Mouse (Mus musculus) embryonic stem cell, embryonic (primary cell): ENCODE measurements at regions not wholly inside any gene's neighbourhood (a gene's known extent, or its start where the extent isn't known, plus 50 kb on each side); places are given as distances from the start of the nearest gene placed in this dataset.

Experiments used
- CTCF ChIA-PET, 4 experiments: fragments of 300-600 bp in 2 of 4; fragments of 350-600 bp in 2 of 4; sonication (Branson Sonifier 250); formaldehyde crosslinking; loops; one replicate each; lab custom pipeline; 2022; ENCODE audit warnings: inconsistent platforms in 2 of 4; lab: Charles Lee
- POLR2A ChIA-PET, 4 experiments: fragments of 300-600 bp in 2 of 4; fragments of 350-600 bp in 2 of 4; sonication (Branson Sonifier 250); formaldehyde crosslinking; loops; one replicate each; lab custom pipeline; 2022; ENCODE audit warnings: antibody characterized with exemption in 4 of 4, inconsistent platforms in 1 of 4; lab: Charles Lee

DNA sequence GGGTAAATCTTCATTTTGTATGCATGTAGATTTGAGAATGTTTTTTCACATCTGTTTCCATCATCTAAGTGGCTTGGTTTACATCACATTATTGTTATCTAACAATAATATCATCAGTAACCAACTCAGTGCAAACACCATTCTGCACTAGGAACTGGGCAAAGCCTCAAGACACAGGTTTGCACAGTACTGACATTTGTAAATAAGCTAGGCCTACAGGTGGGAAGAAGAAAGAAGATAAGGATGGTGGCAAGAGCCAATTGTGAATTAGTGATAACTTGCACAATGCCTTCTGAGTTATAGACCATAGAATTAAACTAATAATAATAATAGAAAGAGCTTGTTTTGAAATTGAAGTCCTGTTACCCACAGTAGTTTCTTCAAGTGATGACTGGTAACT lies 317.6 kb downstream of the Epha7 start:
- POLR2A ChIA-PET, result no interaction called here
- CTCF ChIA-PET, result no interaction called here

DNA sequence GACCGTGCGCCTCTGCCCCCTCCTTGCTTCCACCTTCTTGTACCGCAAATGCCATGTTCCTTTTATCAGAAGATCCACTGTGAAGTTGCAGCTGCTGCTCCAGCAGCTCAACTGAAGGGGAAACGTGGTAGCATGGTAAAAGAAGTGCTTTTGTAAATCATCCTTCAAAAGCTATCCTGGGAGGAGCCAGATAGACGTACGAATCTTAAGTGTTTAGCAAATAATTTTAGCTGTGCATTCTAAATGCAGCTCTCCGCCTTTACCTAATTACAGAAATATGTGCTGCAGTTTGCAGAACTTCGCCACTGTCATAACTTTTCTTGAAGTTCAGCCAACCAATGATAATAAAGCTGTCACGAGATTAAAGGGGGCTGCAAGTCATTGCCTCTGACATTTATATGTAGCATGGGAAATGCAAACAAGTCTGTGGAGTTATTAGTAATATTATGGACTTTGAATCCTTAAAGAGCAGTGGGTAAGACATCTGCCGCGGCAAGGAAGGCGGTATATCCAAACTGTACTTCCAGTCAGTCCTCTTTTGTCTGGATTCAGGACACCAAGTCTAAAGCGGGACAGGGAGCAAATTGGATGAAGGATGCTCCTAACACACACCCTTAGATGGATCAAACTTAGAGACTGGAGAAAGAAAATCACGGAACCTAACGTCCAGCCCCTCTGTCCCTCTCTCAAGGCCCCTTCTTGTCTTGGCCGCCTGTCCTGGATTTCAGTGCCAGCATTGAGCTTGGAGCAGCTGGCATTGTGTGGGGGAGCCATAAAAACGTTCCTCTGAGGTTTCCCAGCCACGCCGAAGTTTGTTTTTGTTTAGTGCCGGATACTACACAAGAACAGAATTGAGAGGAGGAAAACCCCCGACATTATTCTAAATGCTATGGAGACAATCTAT lies 320.7 kb downstream of the Epha7 start:
- ChIA-PET CTCF (no interaction called here), POLR2A (no interaction called here)

DNA sequence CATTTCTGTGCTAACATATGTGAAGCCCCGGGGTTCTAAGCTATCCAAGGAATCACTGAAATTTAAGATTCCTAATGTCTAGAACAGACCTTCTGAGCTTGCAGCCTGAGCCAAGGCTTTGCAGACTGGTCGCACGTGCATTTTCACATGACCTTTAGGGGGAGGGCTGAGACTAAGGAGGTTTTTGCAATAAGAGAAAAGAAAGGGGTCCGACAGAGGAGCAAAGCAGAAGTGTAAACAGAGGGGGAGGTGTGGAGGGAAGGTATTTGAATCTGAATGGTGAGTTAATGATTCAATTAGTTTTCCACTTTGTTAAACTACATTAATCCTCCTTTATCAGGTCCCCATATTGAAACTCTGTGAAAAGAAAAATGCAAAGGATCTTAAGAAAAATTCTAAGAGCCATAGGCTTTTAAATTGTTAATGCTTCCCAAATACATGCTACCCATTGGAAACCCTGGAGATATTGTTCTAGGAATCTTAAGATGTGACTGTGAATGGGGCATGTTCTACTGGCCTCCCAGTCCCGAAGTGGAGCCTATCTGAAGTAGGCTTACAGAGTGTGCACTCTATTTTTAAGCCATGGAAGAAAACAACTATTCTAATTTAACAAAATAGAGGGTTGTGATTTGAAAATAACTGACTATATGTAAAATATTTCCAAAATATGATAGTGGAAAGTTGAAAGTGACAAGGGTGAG lies 322.9 kb downstream of the Epha7 start:
- CTCF ChIA-PET, result no interaction called here
- POLR2A ChIA-PET, result no interaction called here

DNA sequence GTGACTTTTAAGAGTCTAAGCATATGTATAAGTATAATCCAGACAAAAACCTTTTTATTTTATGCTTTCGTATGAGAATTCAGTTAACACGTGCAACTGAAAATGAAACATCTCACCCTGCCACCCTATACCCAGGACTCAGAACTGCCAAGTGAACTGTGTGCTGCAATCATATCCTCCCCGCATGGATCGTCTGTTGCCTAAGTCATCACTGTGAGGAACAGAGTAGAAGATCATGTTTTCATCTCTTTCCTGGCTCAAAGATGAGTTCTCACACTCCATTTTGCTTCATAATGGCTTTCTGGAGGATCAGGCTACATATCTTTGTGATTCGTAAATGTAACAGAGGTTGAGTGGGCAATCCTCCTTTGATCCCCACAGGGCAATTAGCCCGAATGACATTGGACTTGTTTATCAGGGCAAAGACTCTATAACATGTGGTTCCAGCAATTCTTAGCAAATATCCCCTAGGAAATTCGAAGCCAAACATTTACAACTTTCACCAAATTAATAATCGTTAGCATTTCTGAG lies 325.9 kb downstream of the Epha7 start:
- CTCF ChIA-PET, result no interaction called here
- POLR2A ChIA-PET, result no interaction called here

DNA sequence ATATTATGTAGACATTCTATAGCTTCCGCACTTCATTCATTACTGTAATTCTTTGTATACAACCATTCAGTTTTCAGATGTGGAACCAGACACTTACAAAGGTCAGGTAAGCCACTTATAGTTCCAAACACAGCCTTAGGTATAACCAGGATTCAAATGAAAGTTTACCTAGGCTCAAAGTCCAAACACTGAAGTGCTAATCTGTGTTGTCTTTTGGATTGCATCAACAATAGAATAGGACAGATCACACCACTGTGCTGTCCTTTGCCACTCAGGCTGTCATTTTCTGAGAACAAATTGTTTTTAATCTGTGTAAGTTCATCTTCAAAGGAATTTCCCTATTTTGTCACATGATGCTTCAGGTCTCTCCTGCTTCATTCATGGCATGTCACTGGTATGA lies 330.5 kb downstream of the Epha7 start:
- ChIA-PET POLR2A (no interaction called here), CTCF (no interaction called here)

DNA sequence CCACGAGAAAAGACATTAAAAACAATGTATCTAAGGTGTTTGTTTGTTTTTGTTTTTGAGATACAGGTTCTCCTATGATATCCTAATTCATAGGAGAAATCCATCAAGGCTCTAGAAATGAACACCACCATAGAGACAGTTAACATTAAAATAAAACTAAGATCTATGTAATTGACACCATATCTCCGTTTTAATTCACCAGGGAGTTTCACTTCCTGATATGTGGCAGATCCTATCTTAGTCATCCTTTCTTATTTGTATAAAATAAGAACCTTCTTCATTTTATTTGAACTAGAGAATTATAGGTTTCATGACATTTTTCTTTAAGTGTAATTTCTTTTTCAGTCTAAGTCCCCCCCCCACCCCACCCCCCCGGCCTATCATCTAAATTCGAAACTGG lies 332.3 kb downstream of the Epha7 start:
- ChIA-PET CTCF (no interaction called here), POLR2A (no interaction called here)

DNA sequence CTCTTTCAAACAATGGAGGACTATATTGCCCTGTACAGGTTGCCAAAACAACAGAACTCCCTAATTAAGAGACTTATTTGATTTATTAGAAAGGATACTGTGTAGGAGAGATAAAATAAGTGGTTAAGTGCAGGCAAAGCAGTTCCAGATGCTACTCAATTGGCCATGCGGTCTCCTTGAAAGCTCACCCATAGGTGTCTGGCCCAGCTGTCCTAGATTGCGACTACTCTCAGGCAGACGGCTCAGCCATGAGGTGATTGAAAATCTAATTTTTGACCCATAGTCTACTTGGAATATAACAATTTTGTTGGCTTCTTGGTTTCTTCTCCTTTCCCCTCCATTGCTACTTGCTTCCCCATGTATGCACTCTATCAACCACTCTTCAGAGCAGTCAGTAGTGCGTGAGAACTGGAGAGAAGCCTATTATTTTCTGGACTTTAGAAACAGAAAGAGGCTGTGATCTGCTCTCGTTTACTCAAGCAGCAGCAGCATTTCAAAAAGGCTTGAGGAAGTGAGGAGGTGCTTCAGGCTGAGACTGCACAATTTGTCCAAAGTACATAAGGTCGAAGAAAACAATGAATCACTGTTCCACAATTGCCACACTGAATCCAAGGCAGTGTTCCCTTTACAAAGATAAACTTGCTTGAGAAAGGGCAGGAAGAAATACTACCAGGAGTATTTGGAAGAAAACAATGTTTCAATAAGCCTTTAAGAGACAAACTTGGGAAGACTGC lies 339.4 kb downstream of the Epha7 start:
- ChIA-PET POLR2A (no interaction called here), CTCF (no interaction called here)

DNA sequence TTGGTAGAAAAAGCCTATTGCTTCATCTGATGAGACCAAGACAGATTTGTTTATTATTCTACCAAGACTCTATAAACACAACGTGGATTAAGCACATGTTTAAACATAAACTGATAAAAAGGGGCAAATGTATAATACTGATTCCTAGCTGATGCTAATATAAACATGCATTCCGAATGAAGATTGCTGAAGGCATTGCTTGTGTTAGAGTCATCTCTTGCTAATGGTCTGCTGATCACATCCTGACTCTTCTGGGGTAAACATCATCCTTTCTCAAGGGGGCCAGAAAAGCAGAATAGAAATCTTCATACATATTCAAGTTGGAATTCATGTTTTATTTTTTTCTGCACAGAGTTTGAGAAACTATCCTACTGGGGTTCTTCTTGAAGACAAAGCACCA lies 369.6 kb downstream of the Epha7 start:
- POLR2A ChIA-PET, result no interaction called here

DNA sequence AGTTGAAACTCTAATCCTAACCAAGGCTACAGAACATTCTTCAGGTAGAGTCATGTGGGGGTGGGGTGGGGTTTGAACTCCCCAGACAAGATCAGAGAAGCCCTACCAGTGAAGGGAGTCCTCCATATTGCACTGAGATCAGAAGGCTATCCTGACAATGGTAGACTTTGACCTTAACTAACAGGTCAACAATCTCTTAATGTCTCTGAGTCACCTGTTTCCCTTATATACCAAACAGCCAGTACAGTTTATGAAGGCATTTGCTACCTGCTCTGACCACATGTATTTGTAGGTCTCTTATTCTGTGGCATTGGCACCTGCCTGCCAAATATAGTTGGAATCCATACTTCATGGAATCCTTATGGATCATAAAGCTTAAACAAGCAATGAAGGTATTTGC lies 370.5 kb downstream of the Epha7 start:
- ChIA-PET POLR2A (no interaction called here), CTCF (no interaction called here)

More for the DNA sequence above, 369.6 kb downstream of the Epha7 start:
- CTCF ChIA-PET, result no interaction called here

DNA sequence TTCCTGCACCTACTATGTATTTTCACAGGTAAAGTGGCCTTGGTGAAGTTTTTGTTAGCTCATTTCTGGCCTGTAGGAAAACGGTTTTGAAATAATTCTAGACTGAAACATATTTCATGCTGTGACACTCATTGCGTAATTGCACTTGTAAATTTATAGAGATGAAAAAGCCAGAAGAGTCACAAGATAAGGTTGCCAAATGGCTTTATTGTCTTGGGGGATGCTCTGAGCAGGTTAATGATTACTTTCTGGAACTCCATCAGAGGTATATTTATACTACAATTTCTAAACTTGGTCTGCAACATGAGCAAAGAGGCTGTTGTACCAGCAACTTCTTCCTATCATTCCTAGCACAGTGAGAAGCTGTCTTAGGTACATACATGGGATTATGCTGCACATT lies 370.9 kb downstream of the Epha7 start:
- CTCF ChIA-PET, result no interaction called here
- POLR2A ChIA-PET, result no interaction called here

DNA sequence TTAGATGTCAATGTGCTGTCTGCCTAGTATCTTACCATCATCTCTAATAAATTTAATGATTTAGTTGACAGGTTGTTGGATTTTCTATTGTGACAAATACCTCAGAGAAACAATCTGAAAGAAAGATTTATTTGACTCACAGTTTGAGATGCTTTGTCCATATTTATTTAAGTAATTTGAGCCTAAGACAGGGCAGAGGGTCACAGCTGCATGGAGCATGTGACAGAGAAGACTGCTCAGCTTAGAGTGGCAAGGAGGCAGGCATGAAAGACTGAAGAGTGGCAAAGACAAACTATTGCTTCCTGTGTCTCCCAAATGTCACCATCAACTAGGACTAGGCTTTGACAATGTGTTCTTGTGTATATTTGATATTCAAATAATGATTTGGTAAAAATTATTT lies 388.0 kb downstream of the Epha7 start:
- ChIA-PET POLR2A (no interaction called here), CTCF (interaction anchor here in 1 of 4 experiments (0.7 kb wide), 1 partner anchor 46 kb away, joined by 3 read pairs; no protein-coding TSS in a partner anchor)
